Mouse (Mus musculus) thymus, postnatal 0 days (tissue): ENCODE measurements at regions not wholly inside any gene's neighbourhood (a gene's known extent, or its start where the extent isn't known, plus 50 kb on each side); places are given as distances from the start of the nearest gene placed in this dataset.
A peak's percentile ranks its signal among the peaks of the same experiment; 100 is the strongest.
"Not testable (repeated sequence)": the region's sequence is repeated elsewhere in the genome, so short reads cannot be mapped to it uniquely, and the experiment has no call there.

ENCODE experiments used
- DNase-seq: peaks from one replicate; pipeline ENCODE4 v3.0.0-alpha.2; 2015; ENCODE audit warnings: low spot score

GRCm38 (mm10) chr9:17987606-17988005, 304.3 kb upstream of the Chordc1 start:
- peak; percentile 19 for DNase-seq

GRCm38 (mm10) chr9:18002557-18002956, 289.4 kb upstream of the Chordc1 start:
- no peak for DNase-seq

GRCm38 (mm10) chr9:18041346-18041745, 250.6 kb upstream of the Chordc1 start:
- no peak for DNase-seq

- not testable (repeated sequence) for DNase-seq
These were observed 249.3 kb upstream of the Chordc1 start for GRCm38 (mm10) chr9:18042636-18043035.

GRCm38 (mm10) chr9:18076942-18077341, 215.0 kb upstream of the Chordc1 start:
- DNase-seq: no peak

- DNase-seq: not testable (repeated sequence)
These were observed 213.5 kb upstream of the Chordc1 start for GRCm38 (mm10) chr9:18078446-18078845.

GRCm38 (mm10) chr9:18079120-18079519, 212.8 kb upstream of the Chordc1 start:
- not testable (repeated sequence) for DNase-seq
